8 mouse cellular contexts compared by ENCODE assay signal in the genomic region with DNA sequence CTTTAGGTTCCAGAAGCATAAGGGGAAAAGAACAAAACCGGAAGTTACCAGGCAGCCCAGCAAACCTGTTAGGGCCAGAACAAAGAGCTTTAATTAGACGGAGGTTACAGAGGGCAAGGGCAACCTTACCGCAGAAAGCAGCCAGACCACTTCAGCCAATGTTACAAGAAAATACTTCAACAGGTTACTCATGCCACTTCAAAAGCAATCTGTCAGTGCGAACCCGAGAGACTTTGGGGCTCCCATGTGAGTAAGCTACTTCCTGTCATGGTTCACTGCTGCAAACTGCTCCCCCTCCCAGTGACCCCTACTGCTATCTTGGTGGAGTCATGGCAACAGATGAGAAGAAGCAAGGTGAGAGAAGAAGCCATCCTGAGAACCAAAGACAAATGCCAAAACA. TPM values are rescaled to one million over a fixed set of nuclear protein-coding genes. Genes with fewer than 3 reads are reported as not detected.
A peak's percentile ranks its signal among the peaks of the same experiment; 100 is the strongest.
DNase-seq lines count a peak whose midpoint lies in the region; ATAC-seq and TF ChIP-seq lines count a peak whose summit lies in the region.

No protein-coding gene starts in this region.

- no peak for TF ChIP-seq EP300 in stomach, postnatal 0 days (optimal IDR thresholded peaks at IDR 0.05)

- no peaks in the 10 kb centered on the region for H3K9me3 ChIP-seq in hindbrain, embryonic 10.5 days
- H3K9me3 ChIP-seq in hindbrain, embryonic 13.5 days = no peaks in the 10 kb centered on the region
- no peaks in the 10 kb centered on the region for H3K9me3 ChIP-seq in heart, embryonic 12.5 days (replicated peaks)
- H3K9me3 ChIP-seq in lung, embryonic 15.5 days = no peaks in the 10 kb centered on the region
- no peaks in the 10 kb centered on the region for H3K9me3 ChIP-seq in stomach, postnatal 0 days (ENCODE audit: control insufficient read depth, low read length)
- no peaks in the 10 kb centered on the region for H3K9me3 ChIP-seq in neural tube, embryonic 15.5 days (replicated peaks)

- DNase-seq in hindbrain, embryonic 10.5 days (ENCODE audit: low spot score) = no peak
- DNase-seq in stomach, postnatal 0 days (ENCODE audit: low spot score) = peak; percentile 59
- no peak for DNase-seq in left cerebral cortex, postnatal 14 days (ENCODE audit: low spot score in 2 of 2)
- no peak for DNase-seq in frontal cortex, postnatal 25 days (ENCODE audit: low spot score in 2 of 2)

- no peak overlapping the region for H3K4me3 ChIP-seq in hindbrain, embryonic 10.5 days
- H3K4me3 ChIP-seq in hindbrain, embryonic 13.5 days = no peak overlapping the region
- H3K4me3 ChIP-seq in heart, embryonic 12.5 days = no peak overlapping the region
- H3K4me3 ChIP-seq in lung, embryonic 15.5 days = no peak overlapping the region
- H3K4me3 ChIP-seq in stomach, postnatal 0 days (ENCODE audit: low read depth, low read length) = no peak overlapping the region
- no peak overlapping the region for H3K4me3 ChIP-seq in neural tube, embryonic 15.5 days (replicated peaks)

- H3K4me1 ChIP-seq in hindbrain, embryonic 10.5 days (replicated peaks) = peaks cover 15% of the 10 kb centered on the region
- H3K4me1 ChIP-seq in hindbrain, embryonic 13.5 days (replicated peaks) = peaks cover 9% of the 10 kb centered on the region
- H3K4me1 ChIP-seq in heart, embryonic 12.5 days (replicated peaks) = peaks cover 31% of the 10 kb centered on the region
- peaks cover 36% of the 10 kb centered on the region for H3K4me1 ChIP-seq in lung, embryonic 15.5 days
- H3K4me1 ChIP-seq in stomach, postnatal 0 days (replicated peaks; ENCODE audit: control insufficient read depth, insufficient read depth) = peaks cover 7% of the 10 kb centered on the region
- peaks cover 8% of the 10 kb centered on the region; the same call in 1 of the 2 replicates for H3K4me1 ChIP-seq in neural tube, embryonic 15.5 days

- H3K9ac ChIP-seq in hindbrain, embryonic 13.5 days = no peak overlapping the region
- 0 out of 2 replicates have a peak overlapping the region, but pooled peaks have one; percentile 2 for H3K9ac ChIP-seq in heart, embryonic 12.5 days
- no peak overlapping the region for H3K9ac ChIP-seq in lung, embryonic 15.5 days
- H3K9ac ChIP-seq in stomach, postnatal 0 days (ENCODE audit: low read length) = no peak overlapping the region
- H3K9ac ChIP-seq in neural tube, embryonic 15.5 days (replicated peaks) = no peak overlapping the region

- H3K4me2 ChIP-seq in hindbrain, embryonic 13.5 days = no peak overlapping the region
- H3K4me2 ChIP-seq in heart, embryonic 12.5 days = peak overlapping the region; percentile 21; the same call in 1 of the 2 replicates
- peak overlapping the region; percentile 4; the same call in 1 of the 2 replicates for H3K4me2 ChIP-seq in lung, embryonic 15.5 days
- no peak overlapping the region; the same call in 1 of the 2 replicates for H3K4me2 ChIP-seq in stomach, postnatal 0 days (replicated peaks; ENCODE audit: low read depth)
- H3K4me2 ChIP-seq in neural tube, embryonic 15.5 days = no peak overlapping the region

- peak overlapping the region; percentile 23; the same call in 1 of the 2 replicates for H3K27ac ChIP-seq in hindbrain, embryonic 10.5 days
- H3K27ac ChIP-seq in hindbrain, embryonic 13.5 days = no peak overlapping the region
- H3K27ac ChIP-seq in heart, embryonic 12.5 days (ENCODE audit: poor library complexity, severe bottlenecking) = peak overlapping the region; percentile 79
- peak overlapping the region; percentile 59 for H3K27ac ChIP-seq in lung, embryonic 15.5 days
- peak overlapping the region; percentile 78 for H3K27ac ChIP-seq in stomach, postnatal 0 days (replicated peaks)
- H3K27ac ChIP-seq in neural tube, embryonic 15.5 days (replicated peaks) = no peak overlapping the region

- H3K36me3 ChIP-seq in hindbrain, embryonic 10.5 days = no peaks in the 10 kb centered on the region
- H3K36me3 ChIP-seq in hindbrain, embryonic 13.5 days = no peaks in the 10 kb centered on the region
- H3K36me3 ChIP-seq in heart, embryonic 12.5 days = no peaks in the 10 kb centered on the region
- no peaks in the 10 kb centered on the region for H3K36me3 ChIP-seq in lung, embryonic 15.5 days
- no peaks in the 10 kb centered on the region for H3K36me3 ChIP-seq in stomach, postnatal 0 days (ENCODE audit: control insufficient read depth, insufficient read depth, low read length)
- no peaks in the 10 kb centered on the region for H3K36me3 ChIP-seq in neural tube, embryonic 15.5 days

- TF ChIP-seq CTCF in stomach, postnatal 0 days (IDR thresholded peaks at IDR 0.05; ENCODE audit: low read depth) = no peak

- ATAC-seq in hindbrain, embryonic 13.5 days (ENCODE audit: low FRiP score) = no peak
- no peak for ATAC-seq in heart, embryonic 12.5 days (ENCODE audit: insufficient number of reproducible peaks, low FRiP score)
- no peak for ATAC-seq in lung, embryonic 15.5 days (ENCODE audit: borderline replicate concordance, extremely low read depth, low FRiP score, low TSS enrichment)
- peak; percentile 76 for ATAC-seq in stomach, postnatal 0 days (ENCODE audit: low FRiP score, low TSS enrichment)
- ATAC-seq in neural tube, embryonic 15.5 days (ENCODE audit: low FRiP score) = no peak

- intact Hi-C loops in left cerebral cortex, postnatal 14 days (cut with DNase I) = no loop called here

- WGBS in hindbrain, embryonic 10.5 days = 35% methylated on average over 5 of the region's 5 CpGs
- 38% methylated on average over 5 of the region's 5 CpGs for WGBS in hindbrain, embryonic 13.5 days
- 8% methylated on average over 5 of the region's 5 CpGs for WGBS in heart, embryonic 12.5 days
- WGBS in lung, embryonic 15.5 days = 10% methylated on average over 5 of the region's 5 CpGs
- WGBS in stomach, postnatal 0 days = 9% methylated on average over 5 of the region's 5 CpGs
- WGBS in neural tube, embryonic 15.5 days = 51% methylated on average over 5 of the region's 5 CpGs

- no peaks in the 10 kb centered on the region for H3K27me3 ChIP-seq in hindbrain, embryonic 10.5 days (ENCODE audit: insufficient read depth, poor library complexity, severe bottlenecking)
- H3K27me3 ChIP-seq in hindbrain, embryonic 13.5 days = no peaks in the 10 kb centered on the region
- no peaks in the 10 kb centered on the region for H3K27me3 ChIP-seq in heart, embryonic 12.5 days (replicated peaks)
- H3K27me3 ChIP-seq in lung, embryonic 15.5 days = no peaks in the 10 kb centered on the region
- no peaks in the 10 kb centered on the region for H3K27me3 ChIP-seq in stomach, postnatal 0 days (ENCODE audit: control insufficient read depth, insufficient read depth, low read length)
- no peaks in the 10 kb centered on the region for H3K27me3 ChIP-seq in neural tube, embryonic 15.5 days (replicated peaks)

RNA-seq across cellular contexts. Expression of gene Tmod3, which starts 18.0 kb away (rescaled TPM):
- polyA plus RNA-seq in hindbrain, embryonic 10.5 days (2016; fragmentation: Nextera tagmentation; extraction: Ambion mirVana) = 83.8 and 101 TPM in 2 replicates
- polyA plus RNA-seq in hindbrain, embryonic 13.5 days (2015; fragmentation: Nextera tagmentation; extraction: Ambion mirVana) = 82.3 and 85.3 TPM in 2 replicates
- polyA plus RNA-seq in heart, embryonic 12.5 days (2016; fragmentation: Nextera tagmentation; extraction: Ambion mirVana) = 74.6 and 81.0 TPM in 2 replicates
- 155 and 160 TPM in 2 replicates for polyA plus RNA-seq in lung, embryonic 15.5 days (2015; fragmentation: Nextera tagmentation; extraction: Ambion mirVana)
- 109 and 111 TPM in 2 replicates for polyA plus RNA-seq in stomach, postnatal 0 days (2015; fragmentation: Nextera tagmentation; extraction: Ambion mirVana)
- 10 to 100 TPM; 59.0 to 64.9 TPM for total RNA-seq in left cerebral cortex, postnatal 14 days (2021)
- polyA plus RNA-seq in neural tube, embryonic 15.5 days (2015; fragmentation: Nextera tagmentation; extraction: Ambion mirVana) = 68.1 and 77.0 TPM in 2 replicates

Comparison
In these comparisons a context has a peak if more than half of its experiments do, and no peak if none do; other contexts are left out.
1. H3K27ac ChIP-seq: peak in hindbrain, embryonic 10.5 days (single experiment), heart, embryonic 12.5 days (single experiment), lung, embryonic 15.5 days (single experiment) and stomach, postnatal 0 days (single experiment); none in hindbrain, embryonic 13.5 days (single experiment) and neural tube, embryonic 15.5 days (single experiment).
2. H3K4me2 ChIP-seq: peak in heart, embryonic 12.5 days (single experiment) and lung, embryonic 15.5 days (single experiment); none in hindbrain, embryonic 13.5 days (single experiment), stomach, postnatal 0 days (single experiment) and neural tube, embryonic 15.5 days (single experiment).